Mouse (Mus musculus): Measurements from ENCODE around the gene Fcrlb. TPM values are rescaled to one million over a fixed set of nuclear protein-coding genes. Genes with fewer than 3 reads are reported as not detected.

Fcrlb gene
- polyA plus RNA-seq, 1 experiment from 2014 or later: 0.11 TPM

DNA sequence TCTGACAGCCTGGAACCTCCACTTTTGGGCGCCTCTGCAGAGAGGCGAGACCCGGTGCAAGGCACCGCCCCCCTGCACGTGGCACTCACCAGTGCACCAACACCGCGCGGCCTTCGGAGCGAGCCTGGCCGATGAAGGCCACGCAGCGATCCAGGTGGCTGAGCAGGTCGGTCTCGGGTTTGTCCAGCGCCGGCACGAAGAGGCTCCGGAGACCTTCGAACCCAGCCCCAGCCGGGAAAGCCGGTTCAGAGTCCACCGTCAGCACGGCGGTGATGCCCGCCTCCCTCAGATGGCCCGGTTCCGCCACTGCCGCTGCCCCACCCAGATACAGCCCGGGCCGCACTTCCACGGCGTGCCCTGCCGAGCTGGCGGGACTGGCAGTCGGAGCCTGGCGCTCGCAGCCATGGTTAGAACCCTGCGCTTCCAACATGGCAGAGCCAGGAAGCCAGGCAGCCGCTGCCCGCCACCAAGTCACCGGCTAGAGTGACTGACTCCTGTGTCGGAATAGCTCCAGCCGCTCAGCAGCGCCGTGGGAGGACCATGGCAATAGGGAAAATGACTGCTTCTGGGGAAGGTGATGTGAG is 27.7 kb downstream of the Fcrlb start, which contains the start of the genes Gm26620 and Dusp12:
Gm26620 (plus strand) TSS at position 88 of the 584 bp plus-strand sequence.
Dusp12 (minus strand) TSS at position 563 of the 584 bp plus-strand sequence.
- ATAC-seq (ENCODE audit: low FRiP score, low read depth): peak; percentile 94
- Histone ChIP-seq H3K36me3 (peaks cover 19% of the 10 kb centered on the region), H3K4me3 (peak within 1 kb of the TSS; percentile 84), H3K27ac (peak within 1 kb of the TSS; percentile 75), H3K9ac (peak within 1 kb of the TSS; percentile 91), H3K4me2 (replicated peaks) (peak within 1 kb of the TSS; percentile 75), H3K27me3 (no peaks in the 10 kb centered on the region), H3K9me3 (no peaks in the 10 kb centered on the region), H3K4me1 (peaks cover 15% of the 10 kb centered on the region)
- under 1% methylated on average over 45 of the region's 46 CpGs for whole genome bisulfite sequencing

DNA sequence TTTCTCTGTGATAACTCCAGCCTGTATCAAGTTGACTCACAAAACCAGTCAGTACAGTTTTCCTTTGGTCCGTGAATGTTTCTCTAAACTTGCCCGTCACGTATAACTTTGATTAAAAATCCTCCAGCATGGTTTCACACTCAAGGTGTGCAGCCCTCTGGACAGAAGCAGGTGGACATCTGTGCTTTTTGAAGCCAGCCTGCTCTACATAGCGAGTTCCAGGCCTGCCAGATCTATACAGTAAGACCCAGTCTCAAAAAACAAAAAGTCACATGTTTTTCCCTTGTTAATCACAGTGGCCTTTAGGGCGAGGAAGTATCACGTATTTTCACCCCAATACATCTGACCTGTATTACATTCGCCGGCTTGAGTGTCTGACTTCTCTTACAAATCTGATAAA is 28.4 kb downstream of the Fcrlb start:
- Histone ChIP-seq H3K4me2 (replicated peaks) (peak overlapping the region; percentile 75), H3K4me3 (peak overlapping the region; percentile 84), H3K4me1 (peaks cover 15% of the 10 kb centered on the region), H3K36me3 (peaks cover 25% of the 10 kb centered on the region), H3K27ac (no peak overlapping the region), H3K9me3 (no peaks in the 10 kb centered on the region), H3K9ac (peak overlapping the region; percentile 91), H3K27me3 (no peaks in the 10 kb centered on the region)
- no peak for ATAC-seq (ENCODE audit: low FRiP score, low read depth)
- 18% methylated on average over 8 of the region's 8 CpGs for WGBS

DNA sequence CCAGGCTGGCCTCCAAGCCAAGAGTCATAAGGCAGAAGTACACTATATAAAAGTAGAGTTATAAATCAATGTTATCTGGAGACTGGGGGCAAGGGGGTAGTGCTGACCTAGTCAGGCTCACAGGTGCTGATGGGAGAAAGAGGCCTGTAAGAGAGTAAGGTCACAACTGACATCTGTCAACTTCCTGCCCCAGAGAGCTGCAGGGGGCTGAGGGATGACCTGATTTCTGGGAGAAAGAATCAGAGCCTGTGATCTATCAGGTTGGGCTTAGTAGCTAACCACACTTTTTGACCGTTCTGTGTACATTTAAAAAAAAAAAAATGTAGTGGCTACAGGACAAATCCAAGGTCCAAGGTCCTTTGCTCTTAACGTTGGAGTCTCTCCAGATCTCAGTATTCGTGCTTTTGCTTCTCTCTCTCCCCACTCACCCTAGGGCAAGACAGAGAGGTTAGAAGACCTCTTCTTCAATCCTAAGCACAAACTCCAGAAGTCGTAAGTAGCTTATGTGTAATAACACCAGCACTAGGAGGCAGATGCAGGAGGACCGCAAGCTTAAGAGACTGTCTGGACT is 29.7 kb downstream of the Fcrlb start:
- Histone ChIP-seq H3K36me3 (peaks cover 34% of the 10 kb centered on the region), H3K27ac (no peak overlapping the region), H3K9me3 (no peaks in the 10 kb centered on the region), H3K27me3 (no peaks in the 10 kb centered on the region), H3K4me2 (replicated peaks) (no peak overlapping the region), H3K9ac (no peak overlapping the region), H3K4me1 (peaks cover 15% of the 10 kb centered on the region), H3K4me3 (no peak overlapping the region)
- no peak for ATAC-seq (ENCODE audit: low FRiP score, low read depth)
- WGBS: 83% methylated on average over 5 of the region's 5 CpGs

GRCm38 (mm10) chr1:170876906-170877305 is 35.8 kb downstream of the Fcrlb start:
- WGBS: 91% methylated on average over 5 of the region's 5 CpGs

GRCm38 (mm10) chr1:170875676-170876075 is 37.1 kb downstream of the Fcrlb start:
- no peak overlapping the region for H3K4me3 ChIP-seq
- H3K4me2 ChIP-seq (replicated peaks): no peak overlapping the region
- no peaks in the 10 kb centered on the region for H3K27me3 ChIP-seq
- peaks cover 71% of the 10 kb centered on the region for H3K36me3 ChIP-seq
- no peak overlapping the region for H3K9ac ChIP-seq
- H3K27ac ChIP-seq: no peak overlapping the region
- no peak for ATAC-seq (ENCODE audit: low FRiP score, low read depth)
- H3K4me1 ChIP-seq: no peaks in the 10 kb centered on the region
- WGBS: 79% methylated on average over 3 of the region's 3 CpGs
- H3K9me3 ChIP-seq: no peaks in the 10 kb centered on the region

More at GRCm38 (mm10) chr1:170876906-170877305, 35.8 kb downstream of the Fcrlb start:
- Histone ChIP-seq H3K9ac (no peak overlapping the region), H3K4me3 (no peak overlapping the region), H3K4me1 (no peaks in the 10 kb centered on the region), H3K27ac (no peak overlapping the region), H3K27me3 (no peaks in the 10 kb centered on the region), H3K36me3 (peaks cover 77% of the 10 kb centered on the region), H3K4me2 (replicated peaks) (no peak overlapping the region), H3K9me3 (no peaks in the 10 kb centered on the region)
- ATAC-seq (ENCODE audit: low FRiP score, low read depth): no peak

- Histone ChIP-seq H3K4me2 (replicated peaks) (no peak overlapping the region), H3K27ac (no peak overlapping the region), H3K4me1 (peaks cover 1% of the 10 kb centered on the region), H3K4me3 (no peak overlapping the region), H3K27me3 (no peaks in the 10 kb centered on the region), H3K9me3 (no peaks in the 10 kb centered on the region), H3K9ac (no peak overlapping the region), H3K36me3 (peaks cover 42% of the 10 kb centered on the region)
- WGBS: 96% methylated on average over 2 of the region's 2 CpGs
- ATAC-seq (ENCODE audit: low FRiP score, low read depth): no peak
Observed at GRCm38 (mm10) chr1:170871961-170872360, 40.8 kb downstream of the Fcrlb start.

GRCm38 (mm10) chr1:170871402-170871801 is 41.3 kb downstream of the Fcrlb start:
- 92% methylated on average over 6 of the region's 6 CpGs for WGBS
- peaks cover 36% of the 10 kb centered on the region for H3K36me3 ChIP-seq
- H3K27ac ChIP-seq: no peak overlapping the region
- H3K4me2 ChIP-seq (replicated peaks): no peak overlapping the region
- ATAC-seq (ENCODE audit: low FRiP score, low read depth): no peak
- H3K4me3 ChIP-seq: no peak overlapping the region
- H3K27me3 ChIP-seq: no peaks in the 10 kb centered on the region
- no peaks in the 10 kb centered on the region for H3K9me3 ChIP-seq
- H3K4me1 ChIP-seq: peaks cover 7% of the 10 kb centered on the region
- no peak overlapping the region for H3K9ac ChIP-seq

DNA sequence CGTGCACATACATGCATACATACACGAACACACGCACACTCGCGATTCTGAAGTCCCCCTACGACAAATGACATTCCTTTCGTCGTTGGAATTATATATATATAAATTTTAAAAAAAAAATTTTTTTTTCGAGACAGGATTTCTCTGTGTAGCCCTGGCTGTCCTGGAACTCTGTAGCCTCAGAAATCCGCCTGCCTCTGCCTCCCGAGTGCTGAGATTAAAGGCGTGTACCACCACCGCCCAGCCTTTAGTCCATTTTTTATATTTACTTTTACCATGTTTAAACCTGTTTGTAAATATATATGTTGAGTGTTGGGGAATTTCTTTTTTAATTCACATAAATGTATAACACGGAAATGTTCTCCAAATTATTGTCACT is 43.8 kb downstream of the Fcrlb start:
- 22% methylated on average over 14 of the region's 14 CpGs for WGBS
- H3K9me3 ChIP-seq: no peaks in the 10 kb centered on the region
- H3K36me3 ChIP-seq: peaks cover 17% of the 10 kb centered on the region
- no peak overlapping the region for H3K27ac ChIP-seq
- H3K4me3 ChIP-seq: peak overlapping the region; percentile 84
- H3K4me2 ChIP-seq (replicated peaks): peak overlapping the region; percentile 86
- peaks cover 9% of the 10 kb centered on the region for H3K4me1 ChIP-seq
- ATAC-seq (ENCODE audit: low FRiP score, low read depth): no peak
- peak overlapping the region; percentile 65 for H3K9ac ChIP-seq
- H3K27me3 ChIP-seq: no peaks in the 10 kb centered on the region

GRCm38 (mm10) chr1:170868107-170868904 is 44.4 kb downstream of the Fcrlb start:
- H3K4me3 ChIP-seq: peak overlapping the region; percentile 84
- peak overlapping the region; percentile 86 for H3K4me2 ChIP-seq (replicated peaks)
- peaks cover 17% of the 10 kb centered on the region for H3K36me3 ChIP-seq
- no peaks in the 10 kb centered on the region for H3K27me3 ChIP-seq
- peaks cover 9% of the 10 kb centered on the region for H3K4me1 ChIP-seq
- H3K9ac ChIP-seq: peak overlapping the region; percentile 82
- no peak overlapping the region for H3K27ac ChIP-seq
- peak; percentile 84 for ATAC-seq (ENCODE audit: low FRiP score, low read depth)
- no peaks in the 10 kb centered on the region for H3K9me3 ChIP-seq
- WGBS: 1% methylated on average over 33 of the region's 33 CpGs

GRCm38 (mm10) chr1:170867691-170868105 is 45.0 kb downstream of the Fcrlb start, which contains the start of gene Atf6:
Atf6 (minus strand) TSS chr1:170867771.
- H3K36me3 ChIP-seq: peaks cover 13% of the 10 kb centered on the region
- peaks cover 9% of the 10 kb centered on the region for H3K4me1 ChIP-seq
- peak within 1 kb of the TSS; percentile 75; the same call in 1 of the 2 replicates for H3K27ac ChIP-seq
- peak within 1 kb of the TSS; percentile 86 for H3K4me2 ChIP-seq (replicated peaks)
- H3K4me3 ChIP-seq: peak within 1 kb of the TSS; percentile 84
- peak; percentile 81 for ATAC-seq (ENCODE audit: low FRiP score, low read depth)
- peak within 1 kb of the TSS; percentile 82 for H3K9ac ChIP-seq
- no peaks in the 10 kb centered on the region for H3K27me3 ChIP-seq
- WGBS: under 1% methylated on average over 25 of the region's 25 CpGs
- no peaks in the 10 kb centered on the region for H3K9me3 ChIP-seq

DNA sequence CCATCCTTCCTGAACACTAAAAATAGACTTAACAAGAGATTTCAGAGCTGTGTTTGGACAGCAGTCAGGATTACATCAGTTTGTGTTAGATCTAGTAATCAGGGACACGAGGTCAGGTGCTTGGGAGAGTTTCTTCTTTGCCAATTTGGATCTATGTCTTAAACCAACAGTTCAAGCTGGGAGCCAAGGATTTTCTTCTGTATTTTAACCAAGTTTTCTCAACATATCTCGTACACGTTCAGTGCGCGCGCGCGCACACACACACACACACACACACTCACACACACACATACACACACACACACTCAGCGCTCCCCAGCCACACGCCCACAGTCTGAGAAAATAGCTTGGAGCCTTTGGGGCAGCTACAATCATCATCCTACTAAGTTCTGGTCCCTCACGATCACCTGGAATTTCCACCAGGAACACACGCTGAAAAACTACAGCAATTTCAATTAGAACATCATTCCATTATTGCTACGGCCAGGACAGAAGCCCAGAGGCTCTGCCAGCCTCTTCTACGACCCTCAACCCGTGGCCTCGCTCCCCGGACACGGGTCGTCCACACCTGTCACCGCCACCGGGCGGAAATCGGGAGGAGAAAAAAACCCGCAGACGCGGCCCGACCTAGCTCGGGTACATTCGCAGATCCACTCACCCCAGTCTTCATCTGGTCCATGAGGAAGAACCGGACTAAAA is 45.6 kb downstream of the Fcrlb start:
- H3K4me2 ChIP-seq (replicated peaks): peak overlapping the region; percentile 86
- peak; percentile 53 for ATAC-seq (ENCODE audit: low FRiP score, low read depth)
- H3K36me3 ChIP-seq: peaks cover 8% of the 10 kb centered on the region
- peak overlapping the region; percentile 75; the same call in 1 of the 2 replicates for H3K27ac ChIP-seq
- H3K4me3 ChIP-seq: peak overlapping the region; percentile 84
- WGBS: 3% methylated on average over 30 of the region's 30 CpGs
- no peaks in the 10 kb centered on the region for H3K9me3 ChIP-seq
- H3K27me3 ChIP-seq: no peaks in the 10 kb centered on the region
- peak overlapping the region; percentile 82 for H3K9ac ChIP-seq
- peaks cover 9% of the 10 kb centered on the region for H3K4me1 ChIP-seq
